Mouse (Mus musculus): ENCODE measurements around the gene Rilpl1.

DNA sequence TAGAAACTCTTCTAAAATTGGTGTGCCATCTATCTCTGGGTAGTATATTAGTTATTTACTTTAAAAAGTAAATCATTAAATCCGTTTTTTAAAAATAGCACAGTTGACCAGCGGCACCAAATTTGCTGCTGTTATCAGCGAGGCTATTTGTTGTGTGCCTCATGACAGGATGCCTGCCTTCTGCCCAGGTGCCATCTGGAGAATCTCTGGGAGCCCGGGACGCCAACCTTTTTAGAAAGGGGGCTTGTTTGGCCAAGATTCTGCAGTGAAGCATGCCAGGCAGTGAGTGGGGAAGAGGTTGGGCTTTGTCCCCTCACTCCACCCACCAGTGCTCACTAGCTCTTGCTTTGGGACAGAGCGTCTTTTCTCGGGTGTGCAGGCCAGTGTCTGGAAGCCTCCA, 81.1 kb downstream of the Rilpl1 start:
- TF ChIP-seq CTCF (IDR thresholded peaks at IDR 0.05; ENCODE audit: low read depth) (no peak), EP300 (IDR thresholded peaks at IDR 0.05; ENCODE audit: low read depth) (no peak)

Data from liver, embryonic 14.5 days (tissue).